32 mouse cellular contexts compared by ENCODE assay signal in genomic region chr7:127785308-127785707, GRCm38 (mm10). TPM values are rescaled to one million over a fixed set of nuclear protein-coding genes. Genes with fewer than 3 reads are reported as not detected.
"Had no signal": no experiment of that assay in that cellular context is flagged by ENCODE, and none has a peak within 500 bp of the region (broad histone marks: within the 10 kb centered on the region; RNA-seq: fewer than 3 reads in every experiment).

TSS of gene Gm49388 (plus strand) at chr7:127785608.

- H3K4me2 ChIP-seq: embryonic facial prominence, embryonic 12.5 days; embryonic facial prominence, embryonic 15.5 days; forebrain, embryonic 12.5 days; forebrain, embryonic 13.5 days; forebrain, embryonic 15.5 days had no signal

- H3K9me3 ChIP-seq: embryonic facial prominence, embryonic 12.5 days; embryonic facial prominence, embryonic 15.5 days; forebrain, embryonic 10.5 days; forebrain, embryonic 12.5 days; forebrain, embryonic 13.5 days; forebrain, embryonic 15.5 days had no signal

- ATAC-seq: forebrain, embryonic 13.5 days; forebrain, embryonic 14.5 days; forebrain, embryonic 15.5 days; forebrain, embryonic 16.5 days; forebrain, postnatal 0 days had no signal

- DNase-seq: cerebellum, adult 2 months; cerebellum, adult 8-10 months; cerebellum, adult 9-11 months; cerebellum, postnatal 10 days; cerebellum, postnatal 14 days; cerebellum, postnatal 25 days; cerebellum, postnatal 36 days; embryo, embryonic 11 days; forebrain, postnatal 0 days; gastrocnemius, adult 2 months; gastrocnemius, postnatal 10 days; gastrocnemius, postnatal 14 days; gastrocnemius, postnatal 25 days; gastrocnemius, postnatal 36 days; heart, adult 11 months; heart, adult 18-20 months; heart, adult 2 months had no signal

- H3K27ac ChIP-seq: embryonic facial prominence, embryonic 12.5 days; embryonic facial prominence, embryonic 15.5 days; forebrain, embryonic 10.5 days; forebrain, embryonic 12.5 days; forebrain, embryonic 13.5 days; forebrain, embryonic 15.5 days; gastrocnemius, adult 2 months; heart, adult 2 months had no signal

- H3K4me3 ChIP-seq: embryonic facial prominence, embryonic 12.5 days; embryonic facial prominence, embryonic 15.5 days; erythroblast, embryonic 14.5 days; forebrain, embryonic 10.5 days; forebrain, embryonic 12.5 days; forebrain, embryonic 13.5 days; forebrain, embryonic 15.5 days; gastrocnemius, adult 2 months; heart, adult 2 months had no signal

- H3K9ac ChIP-seq: embryonic facial prominence, embryonic 12.5 days; embryonic facial prominence, embryonic 15.5 days; forebrain, embryonic 12.5 days; forebrain, embryonic 13.5 days; forebrain, embryonic 15.5 days; forebrain, postnatal 0 days had no signal

- H3K27me3 ChIP-seq: embryonic facial prominence, embryonic 12.5 days; embryonic facial prominence, embryonic 15.5 days; forebrain, embryonic 12.5 days; forebrain, embryonic 13.5 days; forebrain, embryonic 15.5 days had no signal

- H3K4me1 ChIP-seq: embryonic facial prominence, embryonic 12.5 days; embryonic facial prominence, embryonic 15.5 days; forebrain, embryonic 10.5 days; forebrain, embryonic 12.5 days; forebrain, embryonic 13.5 days; forebrain, embryonic 15.5 days had no signal

RNA-seq across cellular contexts. Expression of gene Gm49388, which starts in this region (rescaled TPM):
- polyA plus RNA-seq: cortical plate, adult 2 months; embryonic facial prominence, embryonic 11.5 days; embryonic facial prominence, embryonic 12.5 days; embryonic facial prominence, embryonic 14.5 days; embryonic facial prominence, embryonic 15.5 days; erythroblast, embryonic 14.5 days; forebrain, embryonic 10.5 days; forebrain, embryonic 11.5 days; forebrain, embryonic 12.5 days; forebrain, embryonic 13.5 days; forebrain, embryonic 14.5 days; forebrain, embryonic 15.5 days; forebrain, embryonic 16.5 days; forebrain, postnatal 0 days; frontal cortex, adult 2 months; gonadal fat pad, adult 2 months; heart, adult 2 months had no signal
